Mouse (Mus musculus): ENCODE measurements around the gene Alpl.

Gene Alpl

GRCm38 (mm10) chr4:137717671-137718070 lies 78.5 kb downstream of the Alpl start:
- DNase-seq (ENCODE audit: low read depth, low spot score): no peak

- DNase-seq (ENCODE audit: low read depth, low spot score): no peak
Observed at GRCm38 (mm10) chr4:137717005-137717404, 79.2 kb downstream of the Alpl start.

GRCm38 (mm10) chr4:137714020-137714624 lies 82.1 kb downstream of the Alpl start:
- peak; percentile 77 for DNase-seq (ENCODE audit: low read depth, low spot score)

- no peak for DNase-seq (ENCODE audit: low read depth, low spot score)
Observed at GRCm38 (mm10) chr4:137712963-137713362, 83.2 kb downstream of the Alpl start.

- DNase-seq (ENCODE audit: low read depth, low spot score): peak; percentile 94
Observed at GRCm38 (mm10) chr4:137707216-137707990, 88.8 kb downstream of the Alpl start.

- no peak for DNase-seq (ENCODE audit: low read depth, low spot score)
Observed at GRCm38 (mm10) chr4:137706510-137706909, 89.7 kb downstream of the Alpl start.

GRCm38 (mm10) chr4:137705379-137705778 lies 90.8 kb downstream of the Alpl start:
- no peak for DNase-seq (ENCODE audit: low read depth, low spot score)

GRCm38 (mm10) chr4:137704561-137704960 lies 91.6 kb downstream of the Alpl start:
- peak; percentile 65 for DNase-seq (ENCODE audit: low read depth, low spot score)

- DNase-seq (ENCODE audit: low read depth, low spot score): no peak
Observed at GRCm38 (mm10) chr4:137703077-137703476, 93.1 kb downstream of the Alpl start.

- no peak for DNase-seq (ENCODE audit: low read depth, low spot score)
Observed at GRCm38 (mm10) chr4:137700960-137701359, 95.2 kb downstream of the Alpl start.

- no peak for DNase-seq (ENCODE audit: low read depth, low spot score)
Observed at GRCm38 (mm10) chr4:137699264-137700211, 96.6 kb downstream of the Alpl start.

- no peak for DNase-seq (ENCODE audit: low read depth, low spot score)
Observed at GRCm38 (mm10) chr4:137698076-137698985, 97.9 kb downstream of the Alpl start.

- no peak for DNase-seq (ENCODE audit: low read depth, low spot score)
Observed at GRCm38 (mm10) chr4:137697156-137697885, 98.9 kb downstream of the Alpl start.

- no peak for DNase-seq (ENCODE audit: low read depth, low spot score)
Observed at GRCm38 (mm10) chr4:137695900-137696299, 100.3 kb downstream of the Alpl start.

GRCm38 (mm10) chr4:137695300-137695699 lies 100.9 kb downstream of the Alpl start:
- DNase-seq (ENCODE audit: low read depth, low spot score): no peak

- no peak for DNase-seq (ENCODE audit: low read depth, low spot score)
Observed at GRCm38 (mm10) chr4:137692107-137692902, 103.9 kb downstream of the Alpl start.
